Comparison of ENCODE assay signal across 24 mouse cellular contexts in the genomic region with DNA sequence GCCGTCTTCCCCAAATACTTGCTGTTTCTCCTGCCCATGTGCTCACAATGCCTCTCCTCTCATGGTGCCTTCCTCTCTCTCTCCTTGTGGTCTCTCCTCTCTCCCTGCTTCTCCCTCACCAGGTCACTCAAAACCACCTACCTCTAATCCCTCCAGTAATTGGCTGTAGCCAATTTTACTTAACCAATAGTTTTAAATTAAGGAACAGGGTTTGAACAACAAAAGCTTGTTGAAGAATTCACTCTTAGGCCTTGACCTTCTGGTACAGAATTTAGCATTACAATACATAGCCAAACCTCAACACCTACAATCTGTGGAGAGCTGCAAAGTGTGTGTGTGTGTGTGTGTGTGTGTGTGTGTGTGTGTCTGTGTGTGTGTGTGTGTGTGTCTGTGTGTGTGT. TPM values are rescaled to one million over a fixed set of nuclear protein-coding genes. Genes with fewer than 3 reads are reported as not detected.
DNase-seq lines count a peak whose midpoint lies in the region; TF ChIP-seq lines count a peak whose summit lies in the region.
"Had no signal": no experiment of that assay in that cellular context is flagged by ENCODE, and none has a peak within 500 bp of the region (broad histone marks: within the 10 kb centered on the region; RNA-seq: fewer than 3 reads in every experiment).

No protein-coding gene starts in this region.

- H3K9me3 ChIP-seq in ES-E14 (ENCODE audit: control insufficient read depth, insufficient read depth, low read depth, low read length) = no peaks in the 10 kb centered on the region
- no peaks in the 10 kb centered on the region for H3K9me3 ChIP-seq in limb, embryonic 10.5 days (replicated peaks)
- H3K9me3 ChIP-seq: embryonic facial prominence, embryonic 12.5 days; embryonic facial prominence, embryonic 15.5 days; forebrain, embryonic 12.5 days; forebrain, embryonic 15.5 days; heart, embryonic 12.5 days; heart, embryonic 15.5 days; hindbrain, embryonic 12.5 days; hindbrain, embryonic 15.5 days had no signal

- no peak for TF ChIP-seq CTCF in heart, adult 2 months (IDR thresholded peaks at IDR 0.05)
- TF ChIP-seq CTCF in embryonic fibroblast, embryonic 13.5 days (IDR thresholded peaks at IDR 0.05; ENCODE audit: borderline replicate concordance, insufficient read depth, low read length) = no peak

- TF ChIP-seq EP300 in heart, adult 2 months (IDR thresholded peaks at IDR 0.05; ENCODE audit: insufficient read depth, low read depth, low read length) = no peak

- WGBS in heart, adult 2 months = 77% methylated on average over 1 of the region's 1 CpGs
- WGBS in limb, embryonic 10.5 days = 89% methylated on average over 1 of the region's 1 CpGs

- no peaks in the 10 kb centered on the region for H3K27me3 ChIP-seq in heart, adult 2 months (ENCODE audit: control insufficient read depth, insufficient read depth, low read length)
- H3K27me3 ChIP-seq in limb, embryonic 10.5 days (ENCODE audit: low read depth, poor library complexity, severe bottlenecking) = no peaks in the 10 kb centered on the region
- H3K27me3 ChIP-seq: CH12.LX; embryonic facial prominence, embryonic 12.5 days; embryonic facial prominence, embryonic 15.5 days; forebrain, embryonic 12.5 days; forebrain, embryonic 15.5 days; heart, embryonic 12.5 days; heart, embryonic 15.5 days; hindbrain, embryonic 12.5 days; hindbrain, embryonic 15.5 days had no signal

- no peak for TF ChIP-seq POLR2A in heart, adult 2 months (IDR thresholded peaks at IDR 0.05; ENCODE audit: insufficient read depth, low read depth, low read length)
- no peak for TF ChIP-seq POLR2A in embryonic fibroblast, embryonic 13.5 days (IDR thresholded peaks at IDR 0.05; ENCODE audit: low read depth, low read length)

- intact Hi-C loops in heart, adult 2 months (cut with DNase I) = no loop called here
- intact Hi-C loops in heart, postnatal 25 days (cut with DNase I) = no loop called here

- H3K27ac ChIP-seq in heart, adult 2 months = peak overlapping the region; percentile 74
- H3K27ac ChIP-seq in ES-E14 (ENCODE audit: insufficient read depth, low read depth, low read length, poor library complexity, severe bottlenecking) = no peak overlapping the region
- H3K27ac ChIP-seq in embryonic fibroblast, embryonic 13.5 days (ENCODE audit: insufficient read depth, low read length) = 0 out of 2 replicates have a peak overlapping the region, but pooled peaks have one; percentile 98
- no peak overlapping the region for H3K27ac ChIP-seq in limb, embryonic 10.5 days
- H3K27ac ChIP-seq: embryonic facial prominence, embryonic 12.5 days; embryonic facial prominence, embryonic 15.5 days; forebrain, embryonic 12.5 days; forebrain, embryonic 15.5 days; hindbrain, embryonic 12.5 days; hindbrain, embryonic 15.5 days had no signal

- no peaks in the 10 kb centered on the region for H3K79me2 ChIP-seq in heart, adult 2 months (replicated peaks; ENCODE audit: control insufficient read depth, insufficient read depth, low read length)

- in situ Hi-C loops in ES-E14 (cut with MboI; ENCODE audit: low sequenced_read_pairs in 2 of 2, unreplicated experiment in 2 of 2) = no loop called here

- H3K4me1 ChIP-seq in heart, adult 2 months (ENCODE audit: control insufficient read depth, insufficient read depth, low read length) = peaks cover 6% of the 10 kb centered on the region
- no peaks in the 10 kb centered on the region; a peak in 2 of 4 replicates for H3K4me1 ChIP-seq in ES-E14 (ENCODE audit: control insufficient read depth in 2 of 2, insufficient read depth in 2 of 2, low read length in 2 of 2, poor library complexity in 1 of 2)
- 0 out of 2 replicates have a peak, but pooled peaks cover 5% of the 10 kb centered on the region for H3K4me1 ChIP-seq in embryonic fibroblast, embryonic 13.5 days (ENCODE audit: control insufficient read depth, insufficient read depth, low read length)
- no peaks in the 10 kb centered on the region for H3K4me1 ChIP-seq in limb, embryonic 10.5 days
- H3K4me1 ChIP-seq: embryonic facial prominence, embryonic 12.5 days; embryonic facial prominence, embryonic 15.5 days; forebrain, embryonic 12.5 days; forebrain, embryonic 15.5 days; hindbrain, embryonic 12.5 days; hindbrain, embryonic 15.5 days had no signal

- H3K36me3 ChIP-seq in heart, adult 2 months (ENCODE audit: control insufficient read depth, insufficient read depth, low read length) = peaks cover 2% of the 10 kb centered on the region; the same call in 1 of the 2 replicates
- H3K36me3 ChIP-seq in ES-E14 (ENCODE audit: control insufficient read depth, insufficient read depth, low read length, poor library complexity, severe bottlenecking) = no peaks in the 10 kb centered on the region
- H3K36me3 ChIP-seq in limb, embryonic 10.5 days = no peaks in the 10 kb centered on the region
- H3K36me3 ChIP-seq: embryonic facial prominence, embryonic 12.5 days; embryonic facial prominence, embryonic 15.5 days; forebrain, embryonic 12.5 days; forebrain, embryonic 15.5 days; heart, embryonic 12.5 days; heart, embryonic 15.5 days; hindbrain, embryonic 12.5 days; hindbrain, embryonic 15.5 days had no signal

- H3K9ac ChIP-seq in heart, adult 2 months (ENCODE audit: low read depth, low read length) = no peak overlapping the region
- H3K9ac ChIP-seq in ES-E14 (ENCODE audit: insufficient read depth, low read depth, low read length, poor library complexity, severe bottlenecking) = peak overlapping the region; percentile 72
- H3K9ac ChIP-seq: embryonic facial prominence, embryonic 12.5 days; embryonic facial prominence, embryonic 15.5 days; forebrain, embryonic 12.5 days; forebrain, embryonic 15.5 days; heart, embryonic 12.5 days; heart, embryonic 15.5 days; hindbrain, embryonic 12.5 days; hindbrain, embryonic 15.5 days had no signal

- no peak overlapping the region for H3K4me3 ChIP-seq in heart, adult 2 months
- peak overlapping the region; percentile 53 to 56 for H3K4me3 ChIP-seq in ES-E14 (ENCODE audit: insufficient read depth in 1 of 2, low read depth in 1 of 2, low read length in 2 of 2, poor library complexity in 1 of 2, severe bottlenecking in 1 of 2)
- no peak overlapping the region for H3K4me3 ChIP-seq in embryonic fibroblast, embryonic 13.5 days (ENCODE audit: insufficient read depth, low read length)
- H3K4me3 ChIP-seq in limb, embryonic 10.5 days = no peak overlapping the region
- H3K4me3 ChIP-seq: embryonic facial prominence, embryonic 12.5 days; embryonic facial prominence, embryonic 15.5 days; erythroblast, embryonic 14.5 days; forebrain, embryonic 12.5 days; forebrain, embryonic 15.5 days; heart, embryonic 12.5 days; heart, embryonic 15.5 days; hindbrain, embryonic 12.5 days; hindbrain, embryonic 15.5 days had no signal

- no peak for DNase-seq in heart, adult 2 months
- DNase-seq in heart, postnatal 25 days (ENCODE audit: low spot score) = no peak
- peak; percentile 25 for DNase-seq in ES-E14 (ENCODE audit: low read depth, low spot score)
- DNase-seq in urinary bladder, postnatal 25 days (ENCODE audit: low spot score) = no peak
- no peak for DNase-seq in limb, embryonic 10.5 days (ENCODE audit: low spot score)
- DNase-seq: adrenal gland, postnatal 10 days; adrenal gland, postnatal 36 days; B cell, adult 2 months; cerebellum, adult 9-11 months; cerebellum, postnatal 25 days; gastrocnemius, postnatal 14 days; heart, postnatal 4 days; kidney, adult 2 months had no signal

TF ChIP-seq in ES-E14, 5 proteins besides CTCF, POLR2A, EP300 and RAD21:
- no peak for TF ChIP-seq ZC3H11A (IDR thresholded peaks at IDR 0.05; ENCODE audit: borderline replicate concordance, low read depth, low read length)
- no peak for TF ChIP-seq ZNF384 (IDR thresholded peaks at IDR 0.05; ENCODE audit: low read depth, low read length)
- TF ChIP-seq HCFC1 (IDR thresholded peaks at IDR 0.05; ENCODE audit: borderline replicate concordance, insufficient read depth, low read length) = no peak
- no peak for TF ChIP-seq CHD2 (IDR thresholded peaks at IDR 0.05; ENCODE audit: low read depth, low read length)
- TF ChIP-seq MAFK (IDR thresholded peaks at IDR 0.05; ENCODE audit: insufficient read depth, low read depth, low read length) = no peak
TF ChIP-seq in ES-E14: peak in this region for 0.

RNA-seq across cellular contexts. Expression of a gene that starts 49.3 kb away (rescaled TPM):
- total RNA-seq in heart, adult 2 months (2021) = 10 to 100 TPM; 17.7 to 19.3 TPM
- 11.0 and 14.0 TPM in 2 replicates for polyA plus RNA-seq in heart, adult 2 months (2012; rRNA removed)
- total RNA-seq in heart, postnatal 25 days (2021) = 10 to 100 TPM; 18.1 to 20.4 TPM
- total RNA-seq in ES-E14 (2012; rRNA removed) = 14.9 and 27.8 TPM in 2 replicates
- 45.4 and 53.9 TPM in 2 replicates for polyA plus RNA-seq in embryonic fibroblast, embryonic 13.5 days (2011; ENCODE audit: insufficient read length, low read depth, missing spikeins)
- polyA plus RNA-seq in limb, embryonic 10.5 days (2016; fragmentation: Nextera tagmentation; extraction: Ambion mirVana) = 44.0 and 45.5 TPM in 2 replicates

Comparison
In these comparisons a context has a peak if more than half of its experiments do, and no peak if none do; other contexts are left out.
1. H3K27ac ChIP-seq: peak in heart, adult 2 months (single experiment) and embryonic fibroblast, embryonic 13.5 days (single experiment); none in ES-E14 (single experiment) and limb, embryonic 10.5 days (single experiment).
2. H3K4me3 ChIP-seq: peak in ES-E14 (2 of 2); none in heart, adult 2 months (single experiment), embryonic fibroblast, embryonic 13.5 days (single experiment) and limb, embryonic 10.5 days (single experiment).